Mouse (Mus musculus) hindbrain, postnatal 0 days (tissue): ENCODE data around the gene Rassf4. TPM values are rescaled to one million over a fixed set of nuclear protein-coding genes. Genes with fewer than 3 reads are reported as not detected.

Experiments
- ATAC-seq: fragments of 200-750 bp; cut with Nextera tagmentation; 2 replicates; pipeline ENCODE4 v1.8.0; 2017; ENCODE audit warnings: mild to moderate bottlenecking, moderate TSS enrichment, moderate library complexity
- DNase-seq: peaks from one replicate; pipeline ENCODE4 v3.0.0-alpha.2; 2015; ENCODE audit warnings: low spot score
- H3K27ac ChIP-seq: fragments of 300-500 bp; sonication (generic); 2 replicates; pipeline ENCODE4 v1.5.1; 2014; ENCODE audit warnings: mild to moderate bottlenecking
- H3K27me3 ChIP-seq: fragments of 300-500 bp; sonication (generic); 2 replicates; pipeline ENCODE4 v1.6.1; 2014; ENCODE audit warnings: low read length, mixed read lengths; ENCODE audit not compliant: insufficient read depth
- H3K36me3 ChIP-seq: fragments of 300-500 bp; sonication (generic); 2 replicates; pipeline ENCODE4 v1.6.1; 2014; ENCODE audit warnings: low read length, mixed read lengths; ENCODE audit not compliant: insufficient read depth
- H3K4me1 ChIP-seq: fragments of 300-500 bp; sonication (generic); 2 replicates; pipeline ENCODE4 v1.6.1; 2014; ENCODE audit warnings: antibody characterized with exemption, low read length, mixed read lengths; ENCODE audit not compliant: insufficient read depth
- H3K4me2 ChIP-seq: fragments of 300-500 bp; sonication (generic); 2 replicates; pipeline ENCODE4 v1.6.1; 2014; ENCODE audit warnings: low read depth, mild to moderate bottlenecking, low read length, moderate library complexity, mixed read lengths
- H3K4me3 ChIP-seq: fragments of 300-500 bp; sonication (generic); 2 replicates; pipeline ENCODE4 v1.5.1; 2014; ENCODE audit warnings: low read length
- H3K9ac ChIP-seq: fragments of 300-500 bp; sonication (generic); replicated peaks from 2 replicates; pipeline ENCODE4 v1.6.1; 2014; ENCODE audit warnings: mild to moderate bottlenecking, low read length, moderate library complexity, mixed read lengths
- H3K9me3 ChIP-seq: fragments of 300-500 bp; sonication (generic); 2 replicates; pipeline ENCODE4 v1.6.1; 2016; ENCODE audit warnings: low read length, mixed read lengths
- CTCF ChIP-seq: IDR thresholded peaks from 2 replicates; pipeline ENCODE4 v1.5.1; 2016; ENCODE audit warnings: antibody characterized with exemption, control low read depth, low read depth
- WGBS: fragments of 180-500 bp; shearing (Covaris S2); extraction: QIAGEN DNeasy Blood & Tissue Kit; methylation state at CpG from one replicate; pipeline ENCODE4 v1.1.7; 2014; 5-methylcytosine and 5-hydroxymethylcytosine counted together
- polyA plus RNA-seq: library from polyadenylated mRNA; unstranded; fragments of >200 nt; fragmentation: Nextera tagmentation; extraction: Ambion mirVana; gene quantifications from 2 replicates; pipeline ENCODE4 v1.2.1, GENCODE M21; 2015
- total RNA-seq: library from RNA; depleted of rRNA; stranded (reverse); fragments of >200 nt; gene quantifications from 2 replicates; pipeline ENCODE4 v1.2.3, GENCODE M21; 2014

Gene Rassf4
- total and polyA plus RNA-seq, 2 experiments from 2014 or later: 18.2 to 29.4 TPM

DNA sequence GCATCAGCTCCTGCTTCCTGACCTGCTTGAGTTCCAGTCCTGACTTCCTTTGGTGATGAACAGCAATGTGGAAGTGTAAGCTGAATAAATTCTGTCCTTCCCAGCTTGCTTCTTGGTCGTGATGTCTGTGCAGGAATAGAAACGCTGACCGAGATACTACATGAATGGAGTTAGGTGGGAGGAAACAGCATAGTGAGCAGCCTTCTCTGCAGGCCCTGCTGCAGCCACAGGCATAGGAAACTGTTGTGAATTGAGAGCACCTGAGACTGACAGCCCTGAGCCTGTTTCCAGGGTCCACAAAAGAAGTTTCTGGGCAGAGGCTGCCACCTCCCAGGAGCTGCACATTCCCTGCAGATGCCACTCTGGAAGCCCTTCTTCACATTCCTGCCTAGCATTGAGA lies 40.2 kb upstream of the Rassf4 start:
- Histone ChIP-seq H3K27me3 (no peaks in the 10 kb centered on the region), H3K9ac (no peak overlapping the region), H3K4me3 (no peak overlapping the region), H3K36me3 (no peaks in the 10 kb centered on the region), H3K9me3 (no peaks in the 10 kb centered on the region), H3K4me2 (no peak overlapping the region), H3K27ac (no peak overlapping the region), H3K4me1 (no peaks in the 10 kb centered on the region)
- DNase-seq (no peak), ATAC-seq (no peak)
- no peak for TF ChIP-seq CTCF
- 83% methylated on average over 3 of the region's 3 CpGs for WGBS

DNA sequence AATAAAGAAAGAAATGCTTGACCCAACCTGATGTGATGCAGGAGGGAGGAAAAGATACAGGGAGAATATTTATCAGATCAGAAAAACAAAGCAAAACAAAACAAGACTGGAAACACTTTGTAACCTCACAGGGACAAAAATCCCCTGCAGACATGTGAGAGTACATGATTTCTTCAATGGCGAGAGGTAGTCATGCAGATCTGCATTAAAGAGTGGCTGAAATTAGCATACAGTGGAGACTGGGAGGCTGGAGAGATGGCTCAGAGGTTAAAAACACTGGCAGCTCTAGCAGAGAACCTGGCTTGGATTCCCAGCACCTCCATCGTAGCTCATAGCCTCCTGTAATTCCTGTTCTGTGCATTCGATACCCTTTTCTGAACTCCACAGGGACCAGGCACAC lies 38.8 kb upstream of the Rassf4 start:
- Histone ChIP-seq H3K36me3 (no peaks in the 10 kb centered on the region), H3K4me3 (no peak overlapping the region), H3K9ac (no peak overlapping the region), H3K4me2 (no peak overlapping the region), H3K4me1 (no peaks in the 10 kb centered on the region), H3K27ac (no peak overlapping the region), H3K9me3 (no peaks in the 10 kb centered on the region), H3K27me3 (no peaks in the 10 kb centered on the region)
- no peak for DNase-seq
- no peak for ATAC-seq
- WGBS: 84% methylated on average over 3 of the region's 3 CpGs
- TF ChIP-seq CTCF: no peak

GRCm38 (mm10) chr6:116712062-116712461 lies 38.3 kb upstream of the Rassf4 start:
- H3K4me3 ChIP-seq: no peak overlapping the region
- H3K9me3 ChIP-seq: no peaks in the 10 kb centered on the region
- 46% methylated on average over 5 of the region's 5 CpGs for WGBS
- H3K4me2 ChIP-seq: no peak overlapping the region
- DNase-seq (no peak), ATAC-seq (no peak)
- H3K9ac ChIP-seq: no peak overlapping the region
- 0 out of 2 replicates have a peak, but pooled peaks have one; percentile 28 for TF ChIP-seq CTCF
- no peaks in the 10 kb centered on the region for H3K4me1 ChIP-seq
- H3K36me3 ChIP-seq: no peaks in the 10 kb centered on the region
- H3K27me3 ChIP-seq: no peaks in the 10 kb centered on the region
- H3K27ac ChIP-seq: no peak overlapping the region

DNA sequence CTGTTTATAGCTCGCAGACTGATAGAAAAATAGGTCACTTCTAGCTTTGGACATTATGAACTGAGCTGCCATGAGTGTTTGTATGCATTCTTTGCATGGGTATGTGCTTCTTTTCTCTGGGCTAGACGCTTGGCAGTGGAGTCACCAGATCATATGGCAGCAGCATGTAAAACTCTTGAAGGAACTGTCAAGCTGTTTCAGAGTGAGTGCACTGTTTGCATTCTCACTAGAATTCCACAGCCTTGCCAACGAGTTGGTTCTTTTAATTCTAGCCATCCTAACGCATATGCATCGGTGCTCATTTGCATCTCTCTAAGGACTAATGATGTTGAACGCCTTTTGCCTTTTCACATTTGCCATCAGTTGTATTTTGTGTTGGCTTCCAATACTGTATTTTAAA lies 30.6 kb upstream of the Rassf4 start:
- WGBS: 33% methylated on average over 6 of the region's 6 CpGs
- Histone ChIP-seq H3K36me3 (no peaks in the 10 kb centered on the region), H3K9ac (no peak overlapping the region), H3K9me3 (no peaks in the 10 kb centered on the region), H3K27me3 (no peaks in the 10 kb centered on the region), H3K4me3 (no peak overlapping the region), H3K4me1 (no peaks in the 10 kb centered on the region), H3K27ac (no peak overlapping the region), H3K4me2 (no peak overlapping the region)
- ATAC-seq (no peak), DNase-seq (no peak)
- no peak for TF ChIP-seq CTCF

GRCm38 (mm10) chr6:116700821-116701220 lies 27.1 kb upstream of the Rassf4 start:
- no peaks in the 10 kb centered on the region for H3K27me3 ChIP-seq
- TF ChIP-seq CTCF: no peak
- H3K36me3 ChIP-seq: no peaks in the 10 kb centered on the region
- no peak overlapping the region for H3K4me2 ChIP-seq
- ATAC-seq (no peak), DNase-seq (no peak)
- no peak overlapping the region for H3K9ac ChIP-seq
- H3K27ac ChIP-seq: no peak overlapping the region
- H3K9me3 ChIP-seq: no peaks in the 10 kb centered on the region
- no peak overlapping the region for H3K4me3 ChIP-seq
- H3K4me1 ChIP-seq: no peaks in the 10 kb centered on the region

GRCm38 (mm10) chr6:116697896-116698425 lies 24.2 kb upstream of the Rassf4 start:
- no peaks in the 10 kb centered on the region for H3K4me1 ChIP-seq
- H3K36me3 ChIP-seq: no peaks in the 10 kb centered on the region
- DNase-seq (no peak), ATAC-seq (0 out of 2 replicates have a peak, but pooled peaks have one; percentile 12)
- no peak for TF ChIP-seq CTCF
- WGBS: 91% methylated on average over 4 of the region's 4 CpGs
- no peak overlapping the region for H3K4me3 ChIP-seq
- no peak overlapping the region for H3K27ac ChIP-seq
- H3K27me3 ChIP-seq: no peaks in the 10 kb centered on the region
- H3K9me3 ChIP-seq: no peaks in the 10 kb centered on the region
- no peak overlapping the region for H3K9ac ChIP-seq
- H3K4me2 ChIP-seq: no peak overlapping the region

GRCm38 (mm10) chr6:116697413-116697812 lies 23.7 kb upstream of the Rassf4 start:
- Histone ChIP-seq H3K27ac (no peak overlapping the region), H3K4me3 (no peak overlapping the region), H3K4me2 (no peak overlapping the region), H3K9me3 (no peaks in the 10 kb centered on the region), H3K27me3 (no peaks in the 10 kb centered on the region), H3K9ac (no peak overlapping the region), H3K4me1 (no peaks in the 10 kb centered on the region), H3K36me3 (no peaks in the 10 kb centered on the region)
- 58% methylated on average over 2 of the region's 2 CpGs for WGBS
- DNase-seq (peak; percentile 60), ATAC-seq (peak; percentile 72; the same call in 1 of the 2 replicates)
- TF ChIP-seq CTCF: peak; percentile 78
